Mouse (Mus musculus): ENCODE measurements around the gene Itga2. TPM values are rescaled to one million over a fixed set of nuclear protein-coding genes. Genes with fewer than 3 reads are reported as not detected.

Gene Itga2
- polyA plus RNA-seq, 1 experiment, result 0.47 TPM

DNA sequence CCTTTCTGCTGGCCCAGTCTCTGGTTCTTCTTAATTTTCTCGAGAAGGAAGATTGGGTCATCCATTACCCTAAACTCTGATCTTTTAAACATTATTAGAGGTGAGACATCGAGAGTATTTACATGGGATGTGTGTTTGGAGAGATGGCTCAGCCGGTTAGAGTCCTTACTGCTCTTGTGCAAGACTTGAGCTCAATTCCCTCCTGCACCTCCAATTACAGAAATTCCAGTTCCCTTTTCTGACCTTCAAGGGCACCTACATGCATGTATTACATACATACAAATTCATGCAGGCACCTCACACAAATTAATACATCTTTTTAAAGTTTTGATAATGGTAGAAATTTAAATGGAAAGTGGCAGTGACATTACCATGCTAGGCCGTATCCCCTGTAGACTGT lies 91.4 kb downstream of the Itga2 start:
- TF ChIP-seq POLR2A (IDR thresholded peaks at IDR 0.05; ENCODE audit: control insufficient read depth, low read depth, low read length) (no peak), CTCF (IDR thresholded peaks at IDR 0.05; ENCODE audit: control insufficient read depth, insufficient read depth, insufficient replicate concordance, low read depth, low read length) (no peak)
- Histone ChIP-seq H3K27ac (ENCODE audit: control insufficient read depth, insufficient read depth, low read depth, low read length) (no peak overlapping the region), H3K4me1 (ENCODE audit: control insufficient read depth, insufficient read depth, low read length) (no peaks in the 10 kb centered on the region), H3K4me3 (ENCODE audit: control insufficient read depth, low read depth, low read length) (no peak overlapping the region), H3K36me3 (ENCODE audit: control insufficient read depth, insufficient read depth, low read length) (no peaks in the 10 kb centered on the region), H3K27me3 (ENCODE audit: control insufficient read depth, insufficient read depth, low read length) (no peaks in the 10 kb centered on the region)

DNA sequence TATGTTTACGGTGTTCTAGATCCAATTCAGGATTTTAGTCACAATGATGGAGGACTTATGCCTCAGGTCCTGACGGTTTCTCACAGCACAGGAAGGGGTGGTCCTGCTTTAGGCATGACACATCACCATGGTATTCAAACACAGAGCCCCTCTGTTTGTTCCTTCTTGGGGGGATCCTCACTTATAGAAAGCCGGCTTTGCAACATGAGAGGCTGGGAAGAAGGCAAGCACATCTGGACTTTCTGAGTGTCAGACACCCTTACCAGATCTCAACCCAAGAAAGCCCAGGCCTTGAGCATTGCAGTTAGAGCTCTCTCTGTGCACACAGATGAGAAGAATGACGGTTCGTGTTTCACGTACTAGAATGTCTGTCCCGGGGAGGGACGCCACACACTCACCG lies 92.8 kb downstream of the Itga2 start:
- no peak overlapping the region for H3K4me3 ChIP-seq (ENCODE audit: control insufficient read depth, low read depth, low read length)
- H3K27ac ChIP-seq (ENCODE audit: control insufficient read depth, insufficient read depth, low read depth, low read length), result no peak overlapping the region
- H3K36me3 ChIP-seq (ENCODE audit: control insufficient read depth, insufficient read depth, low read length), result no peaks in the 10 kb centered on the region
- H3K27me3 ChIP-seq (ENCODE audit: control insufficient read depth, insufficient read depth, low read length), result no peaks in the 10 kb centered on the region
- TF ChIP-seq POLR2A (IDR thresholded peaks at IDR 0.05; ENCODE audit: control insufficient read depth, low read depth, low read length) (no peak), CTCF (IDR thresholded peaks at IDR 0.05; ENCODE audit: control insufficient read depth, insufficient read depth, insufficient replicate concordance, low read depth, low read length) (no peak)
- H3K4me1 ChIP-seq (ENCODE audit: control insufficient read depth, insufficient read depth, low read length), result no peaks in the 10 kb centered on the region

DNA sequence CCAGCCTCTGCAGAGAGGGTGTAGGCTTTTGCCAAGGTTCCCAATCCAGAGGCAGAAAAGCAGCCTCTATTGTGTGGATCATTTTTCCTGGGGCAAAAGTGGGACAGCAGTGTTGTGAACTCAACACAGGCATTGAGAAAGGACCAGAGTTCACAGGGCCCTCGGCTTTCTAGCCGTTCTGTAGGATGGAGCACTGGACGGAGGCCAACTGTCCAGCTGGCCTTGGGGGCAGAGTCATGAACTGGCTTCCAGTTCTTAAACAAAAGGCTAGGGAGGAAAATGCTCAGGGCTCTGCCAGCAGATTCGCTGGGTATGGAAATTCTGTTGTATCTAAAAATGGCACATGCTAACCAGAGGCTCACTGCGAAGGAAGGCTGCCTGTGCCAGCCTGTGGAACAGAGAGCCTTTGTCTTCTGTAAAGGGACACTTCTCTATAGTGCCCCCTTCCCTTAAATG lies 93.3 kb downstream of the Itga2 start:
- TF ChIP-seq POLR2A (IDR thresholded peaks at IDR 0.05; ENCODE audit: control insufficient read depth, low read depth, low read length), result no peak
- TF ChIP-seq CTCF (IDR thresholded peaks at IDR 0.05; ENCODE audit: control insufficient read depth, insufficient read depth, insufficient replicate concordance, low read depth, low read length), result no peak
- no peaks in the 10 kb centered on the region for H3K27me3 ChIP-seq (ENCODE audit: control insufficient read depth, insufficient read depth, low read length)
- no peaks in the 10 kb centered on the region for H3K4me1 ChIP-seq (ENCODE audit: control insufficient read depth, insufficient read depth, low read length)
- no peaks in the 10 kb centered on the region for H3K36me3 ChIP-seq (ENCODE audit: control insufficient read depth, insufficient read depth, low read length)
- peak overlapping the region; percentile 36; the same call in 1 of the 2 replicates for H3K27ac ChIP-seq (ENCODE audit: control insufficient read depth, insufficient read depth, low read depth, low read length)
- H3K4me3 ChIP-seq (ENCODE audit: control insufficient read depth, low read depth, low read length), result no peak overlapping the region

DNA sequence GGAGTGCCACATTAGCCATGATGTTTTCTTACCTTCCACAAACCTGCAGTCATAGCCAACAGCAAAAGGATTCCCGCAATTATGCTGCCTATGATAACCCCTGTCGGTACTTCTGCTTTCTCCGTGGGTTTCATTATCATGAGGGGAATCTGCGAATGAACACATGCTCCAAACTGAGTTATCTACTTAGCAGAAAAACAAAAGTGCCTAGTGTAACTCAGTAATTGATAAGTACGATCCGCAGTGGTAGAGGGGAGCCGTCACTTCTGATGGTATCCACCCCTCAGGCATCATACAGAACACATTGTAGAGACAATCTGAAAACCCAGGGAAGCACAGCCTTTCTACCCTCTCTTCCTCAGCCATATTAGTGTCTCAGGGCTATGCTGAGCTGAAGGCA lies 94.8 kb downstream of the Itga2 start:
- Histone ChIP-seq H3K27ac (ENCODE audit: control insufficient read depth, insufficient read depth, low read depth, low read length) (no peak overlapping the region), H3K27me3 (ENCODE audit: control insufficient read depth, insufficient read depth, low read length) (no peaks in the 10 kb centered on the region), H3K4me1 (ENCODE audit: control insufficient read depth, insufficient read depth, low read length) (no peaks in the 10 kb centered on the region), H3K36me3 (ENCODE audit: control insufficient read depth, insufficient read depth, low read length) (no peaks in the 10 kb centered on the region), H3K4me3 (ENCODE audit: control insufficient read depth, low read depth, low read length) (no peak overlapping the region)
- no peak for TF ChIP-seq CTCF (IDR thresholded peaks at IDR 0.05; ENCODE audit: control insufficient read depth, insufficient read depth, insufficient replicate concordance, low read depth, low read length)
- TF ChIP-seq POLR2A (IDR thresholded peaks at IDR 0.05; ENCODE audit: control insufficient read depth, low read depth, low read length), result no peak

DNA sequence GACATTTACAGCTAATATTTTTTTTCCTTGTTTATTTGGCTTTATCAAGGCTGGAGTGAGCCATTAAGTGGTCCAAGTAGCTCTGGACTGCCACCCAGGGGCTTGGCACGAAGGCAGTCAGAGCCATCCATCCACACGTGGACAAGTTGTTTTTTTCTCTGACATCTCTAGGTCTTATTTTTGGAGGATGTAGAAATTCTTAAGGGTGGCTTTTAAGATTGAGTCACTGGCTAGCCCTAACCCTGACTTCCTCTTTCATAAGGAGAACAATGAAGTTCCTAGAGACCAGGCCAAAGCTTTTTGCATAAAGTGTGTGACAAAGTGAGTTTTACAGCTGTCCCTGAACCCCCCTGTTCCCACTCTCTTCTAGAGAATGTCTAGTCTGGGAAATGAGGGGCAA lies 97.3 kb downstream of the Itga2 start:
- Histone ChIP-seq H3K27me3 (ENCODE audit: control insufficient read depth, insufficient read depth, low read length) (no peaks in the 10 kb centered on the region), H3K36me3 (ENCODE audit: control insufficient read depth, insufficient read depth, low read length) (no peaks in the 10 kb centered on the region; the same call in 1 of the 2 replicates), H3K4me1 (ENCODE audit: control insufficient read depth, insufficient read depth, low read length) (no peaks in the 10 kb centered on the region), H3K27ac (ENCODE audit: control insufficient read depth, insufficient read depth, low read depth, low read length) (no peak overlapping the region), H3K4me3 (ENCODE audit: control insufficient read depth, low read depth, low read length) (no peak overlapping the region)
- no peak for TF ChIP-seq CTCF (IDR thresholded peaks at IDR 0.05; ENCODE audit: control insufficient read depth, insufficient read depth, insufficient replicate concordance, low read depth, low read length)
- TF ChIP-seq POLR2A (IDR thresholded peaks at IDR 0.05; ENCODE audit: control insufficient read depth, low read depth, low read length), result no peak

DNA sequence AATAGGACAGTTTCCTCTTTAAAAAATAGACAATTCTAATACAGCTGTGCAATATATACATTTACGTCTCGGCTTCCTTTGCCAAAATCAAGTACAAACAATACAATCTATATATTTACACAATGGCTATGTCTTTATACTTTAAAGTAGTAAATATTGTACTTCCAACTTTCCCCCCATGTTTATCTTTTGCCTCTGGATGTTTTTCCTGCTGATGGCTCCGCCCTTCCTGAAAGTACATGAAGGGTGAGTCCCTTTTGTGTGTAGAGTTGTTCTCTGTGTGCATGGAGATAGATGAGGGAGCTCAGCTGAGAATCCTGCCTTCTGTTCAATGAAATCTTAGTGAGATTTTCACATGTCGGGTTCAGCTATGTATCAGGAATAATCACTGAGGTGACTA lies 98.5 kb downstream of the Itga2 start:
- peaks cover under 1% of the 10 kb centered on the region for H3K36me3 ChIP-seq (ENCODE audit: control insufficient read depth, insufficient read depth, low read length)
- no peak overlapping the region for H3K27ac ChIP-seq (ENCODE audit: control insufficient read depth, insufficient read depth, low read depth, low read length)
- H3K27me3 ChIP-seq (ENCODE audit: control insufficient read depth, insufficient read depth, low read length), result no peaks in the 10 kb centered on the region
- H3K4me3 ChIP-seq (ENCODE audit: control insufficient read depth, low read depth, low read length), result no peak overlapping the region
- TF ChIP-seq CTCF (IDR thresholded peaks at IDR 0.05; ENCODE audit: control insufficient read depth, insufficient read depth, insufficient replicate concordance, low read depth, low read length) (no peak), POLR2A (IDR thresholded peaks at IDR 0.05; ENCODE audit: control insufficient read depth, low read depth, low read length) (no peak)
- no peaks in the 10 kb centered on the region for H3K4me1 ChIP-seq (ENCODE audit: control insufficient read depth, insufficient read depth, low read length)

DNA sequence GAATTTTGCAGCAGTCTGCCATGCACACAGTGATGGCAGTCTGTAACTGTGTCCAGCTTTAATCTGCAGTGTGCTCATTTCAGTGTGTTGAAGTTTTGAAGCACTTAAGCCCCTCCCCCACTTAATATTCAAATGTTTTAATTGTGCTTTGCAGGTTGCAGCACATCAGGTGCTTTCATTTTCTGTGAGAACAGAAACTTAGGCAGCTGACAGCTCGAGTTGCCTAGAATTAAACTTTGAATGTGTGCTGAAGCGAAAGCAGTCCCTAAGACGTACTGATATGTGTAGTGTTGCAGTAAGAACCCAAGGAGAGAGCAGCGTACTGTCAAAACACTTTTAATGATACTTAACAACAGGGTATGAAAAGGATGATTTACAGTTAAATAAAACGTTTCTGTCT lies 99.1 kb downstream of the Itga2 start:
- Histone ChIP-seq H3K27ac (ENCODE audit: control insufficient read depth, insufficient read depth, low read depth, low read length) (no peak overlapping the region), H3K4me1 (ENCODE audit: control insufficient read depth, insufficient read depth, low read length) (no peaks in the 10 kb centered on the region)
- TF ChIP-seq POLR2A (IDR thresholded peaks at IDR 0.05; ENCODE audit: control insufficient read depth, low read depth, low read length) (no peak), CTCF (IDR thresholded peaks at IDR 0.05; ENCODE audit: control insufficient read depth, insufficient read depth, insufficient replicate concordance, low read depth, low read length) (no peak)

DNA sequence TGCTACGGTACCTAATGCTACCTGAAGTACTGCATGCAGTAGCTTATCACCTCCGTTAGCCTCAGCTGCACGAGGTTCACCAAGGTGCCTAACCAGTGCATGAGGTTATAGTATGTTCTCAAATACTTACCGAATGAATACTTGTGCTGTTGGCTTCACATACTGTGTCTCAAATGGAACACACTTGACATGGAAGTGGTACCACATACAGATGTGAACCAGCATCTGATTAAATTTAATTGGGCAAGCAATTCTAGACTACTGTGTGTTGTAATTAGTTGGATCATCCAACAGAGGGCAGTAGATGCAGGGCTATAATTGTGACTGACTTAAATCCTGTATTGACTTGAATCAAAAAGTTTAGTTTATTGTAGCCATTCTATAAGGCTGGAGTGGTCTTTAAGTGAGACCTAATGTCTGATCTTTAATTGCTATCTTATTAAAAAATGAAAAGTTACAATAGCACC lies 100.5 kb downstream of the Itga2 start:
- H3K36me3 ChIP-seq (ENCODE audit: control insufficient read depth, insufficient read depth, low read length), result peaks cover 5% of the 10 kb centered on the region
- H3K27me3 ChIP-seq (ENCODE audit: control insufficient read depth, insufficient read depth, low read length), result no peaks in the 10 kb centered on the region
- no peaks in the 10 kb centered on the region for H3K4me1 ChIP-seq (ENCODE audit: control insufficient read depth, insufficient read depth, low read length)
- H3K4me3 ChIP-seq (ENCODE audit: control insufficient read depth, low read depth, low read length), result no peak overlapping the region
- TF ChIP-seq POLR2A (IDR thresholded peaks at IDR 0.05; ENCODE audit: control insufficient read depth, low read depth, low read length), result no peak
- TF ChIP-seq CTCF (IDR thresholded peaks at IDR 0.05; ENCODE audit: control insufficient read depth, insufficient read depth, insufficient replicate concordance, low read depth, low read length), result no peak
- H3K27ac ChIP-seq (ENCODE audit: control insufficient read depth, insufficient read depth, low read depth, low read length), result no peak overlapping the region

More for the DNA sequence above, 99.1 kb downstream of the Itga2 start:
- H3K27me3 ChIP-seq (ENCODE audit: control insufficient read depth, insufficient read depth, low read length), result no peaks in the 10 kb centered on the region
- no peak overlapping the region for H3K4me3 ChIP-seq (ENCODE audit: control insufficient read depth, low read depth, low read length)
- peaks cover 3% of the 10 kb centered on the region for H3K36me3 ChIP-seq (ENCODE audit: control insufficient read depth, insufficient read depth, low read length)
